Mouse (Mus musculus): ENCODE results near the gene Hpcal4. TPM values are rescaled to one million over a fixed set of nuclear protein-coding genes. Genes with fewer than 3 reads are reported as not detected.

Gene Hpcal4
- total RNA-seq, 2 experiments from 2014 or later: 530 to 532 TPM

GRCm38 (mm10) chr4:123207337-123207736 lies 24.3 kb downstream of the Hpcal4 start:
- intact Hi-C loops (cut with DNase I): no loop called here
- Histone ChIP-seq H3K4me3 (no peak overlapping the region), H3K27ac (no peak overlapping the region)
- TF ChIP-seq CTCF (IDR thresholded peaks at IDR 0.05): no peak
- no peak for DNase-seq (ENCODE audit: extremely low spot score in 1 of 2, low spot score in 2 of 2)

GRCm38 (mm10) chr4:123210996-123211395 lies 28.0 kb downstream of the Hpcal4 start:
- intact Hi-C loops (cut with DNase I): no loop called here
- DNase-seq (ENCODE audit: extremely low spot score in 1 of 2, low spot score in 2 of 2): no peak
- Histone ChIP-seq H3K27ac (no peak overlapping the region), H3K4me3 (no peak overlapping the region)
- TF ChIP-seq CTCF (IDR thresholded peaks at IDR 0.05): no peak

- intact Hi-C loops (cut with DNase I): no loop called here
- Histone ChIP-seq H3K27ac (no peak overlapping the region), H3K4me3 (no peak overlapping the region)
- TF ChIP-seq CTCF (IDR thresholded peaks at IDR 0.05): no peak
- DNase-seq (ENCODE audit: extremely low spot score in 1 of 2, low spot score in 2 of 2): no peak
Observed at GRCm38 (mm10) chr4:123211453-123211852, 28.4 kb downstream of the Hpcal4 start.

GRCm38 (mm10) chr4:123212330-123212729 lies 29.3 kb downstream of the Hpcal4 start:
- intact Hi-C loops (cut with DNase I): no loop called here
- no peak for DNase-seq (ENCODE audit: extremely low spot score in 1 of 2, low spot score in 2 of 2)
- H3K4me3 ChIP-seq: no peak overlapping the region
- no peak for TF ChIP-seq CTCF (IDR thresholded peaks at IDR 0.05)
- H3K27ac ChIP-seq: no peak overlapping the region

GRCm38 (mm10) chr4:123213975-123214374 lies 30.9 kb downstream of the Hpcal4 start:
- DNase-seq (ENCODE audit: extremely low spot score in 1 of 2, low spot score in 2 of 2): no peak
- no peak for TF ChIP-seq CTCF (IDR thresholded peaks at IDR 0.05)
- intact Hi-C loops (cut with DNase I): no loop called here

GRCm38 (mm10) chr4:123215367-123215766 lies 32.3 kb downstream of the Hpcal4 start:
- H3K27ac ChIP-seq: no peak overlapping the region
- DNase-seq (ENCODE audit: extremely low spot score in 1 of 2, low spot score in 2 of 2): no peak
- no peak for TF ChIP-seq CTCF (IDR thresholded peaks at IDR 0.05)
- no peak overlapping the region for H3K4me3 ChIP-seq
- intact Hi-C loops (cut with DNase I): no loop called here

More at GRCm38 (mm10) chr4:123213975-123214374, 30.9 kb downstream of the Hpcal4 start:
- Histone ChIP-seq H3K27ac (no peak overlapping the region), H3K4me3 (no peak overlapping the region)

GRCm38 (mm10) chr4:123216782-123217181 lies 33.8 kb downstream of the Hpcal4 start:
- Histone ChIP-seq H3K27ac (no peak overlapping the region), H3K4me3 (no peak overlapping the region)
- peak; percentile 50 to 53 for DNase-seq (ENCODE audit: extremely low spot score in 1 of 2, low spot score in 2 of 2)
- TF ChIP-seq CTCF (IDR thresholded peaks at IDR 0.05): peak; percentile 98
- intact Hi-C loops (cut with DNase I): no loop called here

- peak; percentile 98 for TF ChIP-seq CTCF (IDR thresholded peaks at IDR 0.05)
- Histone ChIP-seq H3K27ac (no peak overlapping the region), H3K4me3 (no peak overlapping the region)
- intact Hi-C loops (cut with DNase I): loop anchor here (1.0 kb wide), 1 partner anchor 34 kb away; no protein-coding TSS in a partner anchor
- peak; percentile 76 to 81 for DNase-seq (ENCODE audit: extremely low spot score in 1 of 2, low spot score in 2 of 2)
Observed at GRCm38 (mm10) chr4:123219720-123220357, 36.8 kb downstream of the Hpcal4 start.

- no peak for TF ChIP-seq CTCF (IDR thresholded peaks at IDR 0.05)
- no peak overlapping the region for H3K4me3 ChIP-seq
- no peak for DNase-seq (ENCODE audit: extremely low spot score in 1 of 2, low spot score in 2 of 2)
- no peak overlapping the region for H3K27ac ChIP-seq
- intact Hi-C loops (cut with DNase I): no loop called here
Observed at GRCm38 (mm10) chr4:123220637-123221036, 37.6 kb downstream of the Hpcal4 start.

GRCm38 (mm10) chr4:123223309-123223708 lies 40.3 kb downstream of the Hpcal4 start:
- no peak for DNase-seq (ENCODE audit: extremely low spot score in 1 of 2, low spot score in 2 of 2)
- intact Hi-C loops (cut with DNase I): no loop called here
- Histone ChIP-seq H3K27ac (no peak overlapping the region), H3K4me3 (no peak overlapping the region)
- TF ChIP-seq CTCF (IDR thresholded peaks at IDR 0.05): peak; percentile 47

GRCm38 (mm10) chr4:123225718-123226403 lies 42.8 kb downstream of the Hpcal4 start:
- no peak for DNase-seq (ENCODE audit: extremely low spot score in 1 of 2, low spot score in 2 of 2)
- no peak for TF ChIP-seq CTCF (IDR thresholded peaks at IDR 0.05)
- intact Hi-C loops (cut with DNase I): no loop called here
- Histone ChIP-seq H3K4me3 (no peak overlapping the region), H3K27ac (no peak overlapping the region)

GRCm38 (mm10) chr4:123227707-123228106 lies 44.7 kb downstream of the Hpcal4 start:
- no peak for TF ChIP-seq CTCF (IDR thresholded peaks at IDR 0.05)
- Histone ChIP-seq H3K27ac (no peak overlapping the region), H3K4me3 (no peak overlapping the region)
- intact Hi-C loops (cut with DNase I): no loop called here
- DNase-seq (ENCODE audit: extremely low spot score in 1 of 2, low spot score in 2 of 2): no peak

GRCm38 (mm10) chr4:123228270-123228669 lies 45.2 kb downstream of the Hpcal4 start:
- intact Hi-C loops (cut with DNase I): no loop called here
- no peak for TF ChIP-seq CTCF (IDR thresholded peaks at IDR 0.05)
- no peak for DNase-seq (ENCODE audit: extremely low spot score in 1 of 2, low spot score in 2 of 2)
- Histone ChIP-seq H3K4me3 (no peak overlapping the region), H3K27ac (no peak overlapping the region)
